Mouse (Mus musculus): ENCODE measurements around the gene Prpf4b. TPM values are rescaled to one million over a fixed set of nuclear protein-coding genes. Genes with fewer than 3 reads are reported as not detected.

The Prpf4b gene
- 18.5 and 21.0 TPM in 2 replicates for polyA plus RNA-seq (2012; rRNA removed; ENCODE audit: low replicate concordance)

GRCm38 (mm10) chr13:34875166-34875710, at the start of gene Prpf4b:
Gene Prpf4b, plus strand, starts transcription at chr13:34875302.

GRCm38 (mm10) chr13:34924210-34924609, 49.1 kb downstream of the Prpf4b start, which contains the start of the genes Fam217a and 4933417A18Rik:
Gene Fam217a, minus strand, starts transcription at chr13:34924310.
Gene 4933417A18Rik, plus strand, starts transcription at chr13:34924409.

Other genes starting within 250 kb of the Prpf4b start
- 11.7 and 44.0 TPM in 2 replicates for gene Pxdc1, start 221.8 kb upstream of the Prpf4b start, polyA plus RNA-seq (2012; rRNA removed; ENCODE audit: low replicate concordance)
- gene Fam50b, start 140.5 kb upstream of the Prpf4b start, polyA plus RNA-seq (2012; rRNA removed; ENCODE audit: low replicate concordance), result not detected in 2 replicates
- 0.42 and 1.9 TPM in 2 replicates for gene Fam217a, start 49.0 kb downstream of the Prpf4b start, polyA plus RNA-seq (2012; rRNA removed; ENCODE audit: low replicate concordance)
- not detected in 2 replicates for gene 4933417A18Rik, start 49.1 kb downstream of the Prpf4b start, polyA plus RNA-seq (2012; rRNA removed; ENCODE audit: low replicate concordance)
- gene Eci3, start 88.5 kb downstream of the Prpf4b start, polyA plus RNA-seq (2012; rRNA removed; ENCODE audit: low replicate concordance), result 3.2 and 11.1 TPM in 2 replicates
- gene Eci2, start 151.8 kb downstream of the Prpf4b start, polyA plus RNA-seq (2012; rRNA removed; ENCODE audit: low replicate concordance), result 72.9 and 105 TPM in 2 replicates